Mouse (Mus musculus) liver, embryonic 13.5 days (tissue): ENCODE measurements around the gene Celsr1. TPM values are rescaled to one million over a fixed set of nuclear protein-coding genes. Genes with fewer than 3 reads are reported as not detected.

Source experiments
- polyA plus RNA-seq: library from polyadenylated mRNA; unstranded; fragments of >200 nt; fragmentation: Nextera tagmentation; extraction: Ambion mirVana; gene quantifications from 2 replicates; pipeline ENCODE4 v1.2.1, GENCODE M21; 2015

The Celsr1 gene
- polyA plus RNA-seq, 1 experiment from 2014 or later = 0.20 TPM

Other genes with a start within 250 kb of the Celsr1 start
- 25.9 and 27.7 TPM in 2 replicates for gene Cdpf1, start 222.1 kb downstream of the Celsr1 start, polyA plus RNA-seq
- gene Pkdrej, start 212.0 kb downstream of the Celsr1 start, polyA plus RNA-seq = 0.06 and 0.08 TPM in 2 replicates
- gene Ttc38, start 201.5 kb downstream of the Celsr1 start, polyA plus RNA-seq = 6.4 and 6.8 TPM in 2 replicates
- 24.9 and 27.7 TPM in 2 replicates for gene Gtse1, start 174.0 kb downstream of the Celsr1 start, polyA plus RNA-seq
- gene Trmu, start 154.5 kb downstream of the Celsr1 start, polyA plus RNA-seq = 17.3 and 20.3 TPM in 2 replicates
- 6.8 and 7.0 TPM in 2 replicates for gene Gramd4, start 23.9 kb upstream of the Celsr1 start, polyA plus RNA-seq
- gene Cerk, start 152.4 kb upstream of the Celsr1 start, polyA plus RNA-seq = 3.2 and 3.7 TPM in 2 replicates
- 7.3 and 7.4 TPM in 2 replicates for gene Tbc1d22a, start 180.7 kb upstream of the Celsr1 start, polyA plus RNA-seq